Mouse (Mus musculus) olfactory bulb, adult 2 months (tissue): ENCODE results near the gene Fau.

Experiments
- CTCF ChIP-seq: fragments of 200-500 bp; IDR thresholded peaks from 2 replicates; pipeline ENCODE4 v1.5.1; 2012; ENCODE audit warnings: low read depth, mild to moderate bottlenecking, low read length, moderate library complexity; ENCODE audit not compliant: insufficient read depth
- POLR2A ChIP-seq: fragments of 200-500 bp; IDR thresholded peaks from 2 replicates; pipeline ENCODE4 v1.6.1; 2012; ENCODE audit warnings: mild to moderate bottlenecking, low read depth, low read length, moderate library complexity; ENCODE audit not compliant: insufficient read depth

DNA sequence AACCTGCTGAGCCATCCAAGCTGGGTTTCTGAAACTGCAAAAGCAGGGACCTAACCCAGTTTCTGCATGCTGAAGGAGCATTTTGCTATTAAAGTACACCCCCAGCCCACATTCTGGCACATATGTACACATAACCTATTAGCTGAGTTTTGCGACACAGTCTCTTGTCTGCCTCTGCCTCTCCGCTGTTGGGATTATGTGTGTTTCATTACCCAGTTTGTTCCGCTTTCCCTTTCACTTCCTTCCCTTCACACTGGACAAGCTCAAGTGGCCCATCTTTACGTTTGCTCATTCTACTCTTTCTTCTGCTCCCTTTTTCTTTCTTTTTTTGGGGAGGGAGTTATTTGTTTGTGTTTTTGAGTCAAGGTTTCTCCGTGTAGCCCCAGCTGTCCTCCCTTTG is 16.2 kb downstream of the Fau start:
- TF ChIP-seq POLR2A (no peak), CTCF (no peak)
